Mouse (Mus musculus) kidney, embryonic 16.5 days (tissue): ENCODE results near the gene Qk. TPM values are rescaled to one million over a fixed set of nuclear protein-coding genes. Genes with fewer than 3 reads are reported as not detected.
A peak's percentile ranks its signal among the peaks of the same experiment; 100 is the strongest.

Experiments used
- ATAC-seq: fragments of 200-750 bp; cut with Nextera tagmentation; 2 replicates; pipeline ENCODE4 v1.8.0; 2017; ENCODE audit warnings: moderate TSS enrichment; ENCODE audit not compliant: low FRiP score, low TSS enrichment
- H3K27ac ChIP-seq: fragments of 300-500 bp; sonication (generic); 2 replicates; pipeline ENCODE4 v1.5.1; 2014; ENCODE audit warnings: low read length
- H3K27me3 ChIP-seq: fragments of 300-500 bp; sonication (generic); 2 replicates; pipeline ENCODE4 v1.6.1; 2014; ENCODE audit warnings: low read length, control low read depth, mixed read lengths; ENCODE audit not compliant: insufficient read depth
- H3K36me3 ChIP-seq: fragments of 300-500 bp; sonication (generic); 2 replicates; pipeline ENCODE4 v1.6.1; 2014; ENCODE audit warnings: low read length, control low read depth, mixed read lengths; ENCODE audit not compliant: insufficient read depth
- H3K4me1 ChIP-seq: fragments of 300-500 bp; sonication (generic); 2 replicates; pipeline ENCODE4 v1.6.1; 2014; ENCODE audit warnings: low read length, control low read depth, mixed read lengths; ENCODE audit not compliant: insufficient read depth
- H3K4me2 ChIP-seq: fragments of 300-500 bp; sonication (generic); replicated peaks from 2 replicates; pipeline ENCODE4 v1.6.1; 2014; ENCODE audit warnings: low read depth, low read length
- H3K4me3 ChIP-seq: fragments of 300-500 bp; sonication (generic); 2 replicates; pipeline ENCODE4 v1.5.1; 2014; ENCODE audit warnings: mild to moderate bottlenecking, low read length
- H3K9ac ChIP-seq: fragments of 300-500 bp; sonication (generic); replicated peaks from 2 replicates; pipeline ENCODE4 v1.6.1; 2014; ENCODE audit warnings: low read length
- H3K9me3 ChIP-seq: fragments of 300-500 bp; sonication (generic); 2 replicates; pipeline ENCODE4 v1.6.1; 2016; ENCODE audit warnings: low read length, control low read depth
- WGBS: fragments of 180-500 bp; shearing (Covaris S2); extraction: QIAGEN DNeasy Blood & Tissue Kit; methylation state at CpG from one replicate; pipeline ENCODE4 v1.1.7; 2014; 5-methylcytosine and 5-hydroxymethylcytosine counted together
- polyA plus RNA-seq: library from polyadenylated mRNA; unstranded; fragments of >200 nt; fragmentation: Nextera tagmentation; extraction: Ambion mirVana; gene quantifications from 2 replicates; pipeline ENCODE4 v1.2.1, GENCODE M21; 2015

Gene Qk
- polyA plus RNA-seq, 1 experiment from 2014 or later: 22.5 TPM

GRCm38 (mm10) chr17:10317981-10318551, 1.6 kb downstream of the Qk start:
- H3K36me3 ChIP-seq: no peaks in the 10 kb centered on the region
- H3K27ac ChIP-seq: peak overlapping the region; percentile 99
- H3K9ac ChIP-seq: peak overlapping the region; percentile 98
- H3K9me3 ChIP-seq: no peaks in the 10 kb centered on the region
- H3K4me3 ChIP-seq: peak overlapping the region; percentile 97
- ATAC-seq: peak; percentile 16; the same call in 1 of the 2 replicates
- WGBS: under 1% methylated on average over 45 of the region's 46 CpGs
- H3K4me2 ChIP-seq: peak overlapping the region; percentile 54
- H3K27me3 ChIP-seq: no peaks in the 10 kb centered on the region
- H3K4me1 ChIP-seq: peaks cover 25% of the 10 kb centered on the region

GRCm38 (mm10) chr17:10317186-10317585, 2.5 kb downstream of the Qk start:
- Histone ChIP-seq H3K9ac (peak overlapping the region; percentile 98), H3K9me3 (no peaks in the 10 kb centered on the region), H3K36me3 (no peaks in the 10 kb centered on the region), H3K27me3 (no peaks in the 10 kb centered on the region), H3K4me3 (peak overlapping the region; percentile 97), H3K27ac (peak overlapping the region; percentile 99), H3K4me1 (peaks cover 31% of the 10 kb centered on the region), H3K4me2 (peak overlapping the region; percentile 54)
- ATAC-seq: no peak
- WGBS: 7% methylated on average over 4 of the region's 4 CpGs

- H3K4me1 ChIP-seq: peaks cover 30% of the 10 kb centered on the region
- peak overlapping the region; percentile 45 for H3K4me3 ChIP-seq
- H3K27ac ChIP-seq: no peak overlapping the region
- ATAC-seq: no peak
- WGBS: 0% methylated on average over 1 of the region's 1 CpGs
- H3K36me3 ChIP-seq: no peaks in the 10 kb centered on the region
- peak overlapping the region; percentile 50; the same call in 1 of the 2 replicates for H3K9ac ChIP-seq
- no peaks in the 10 kb centered on the region for H3K27me3 ChIP-seq
- H3K9me3 ChIP-seq: no peaks in the 10 kb centered on the region
- peak overlapping the region; percentile 62 for H3K4me2 ChIP-seq
Observed at GRCm38 (mm10) chr17:10316446-10316845, 3.2 kb downstream of the Qk start.

GRCm38 (mm10) chr17:10310046-10310445, 9.6 kb downstream of the Qk start:
- Histone ChIP-seq H3K4me2 (no peak overlapping the region), H3K27ac (no peak overlapping the region), H3K9me3 (no peaks in the 10 kb centered on the region), H3K4me3 (no peak overlapping the region), H3K36me3 (no peaks in the 10 kb centered on the region), H3K4me1 (peaks cover 45% of the 10 kb centered on the region), H3K27me3 (no peaks in the 10 kb centered on the region), H3K9ac (no peak overlapping the region)
- WGBS: 76% methylated on average over 1 of the region's 1 CpGs
- no peak for ATAC-seq

- Histone ChIP-seq H3K4me2 (no peak overlapping the region), H3K36me3 (no peaks in the 10 kb centered on the region), H3K4me1 (peaks cover 40% of the 10 kb centered on the region), H3K27ac (no peak overlapping the region), H3K4me3 (no peak overlapping the region), H3K27me3 (no peaks in the 10 kb centered on the region), H3K9ac (no peak overlapping the region), H3K9me3 (no peaks in the 10 kb centered on the region)
- WGBS: 26% methylated on average over 4 of the region's 4 CpGs
- peak; percentile 74 for ATAC-seq
Observed at GRCm38 (mm10) chr17:10309135-10309623, 10.5 kb downstream of the Qk start.

- WGBS: 58% methylated on average over 2 of the region's 2 CpGs
- H3K4me2 ChIP-seq: no peak overlapping the region
- no peak overlapping the region for H3K9ac ChIP-seq
Observed at GRCm38 (mm10) chr17:10306424-10306823, 13.2 kb downstream of the Qk start.

GRCm38 (mm10) chr17:10304001-10304400, 15.7 kb downstream of the Qk start:
- H3K4me2 ChIP-seq: no peak overlapping the region
- no peaks in the 10 kb centered on the region for H3K9me3 ChIP-seq
- no peaks in the 10 kb centered on the region for H3K27me3 ChIP-seq
- no peaks in the 10 kb centered on the region for H3K36me3 ChIP-seq
- H3K4me1 ChIP-seq: peaks cover 21% of the 10 kb centered on the region
- ATAC-seq: no peak
- no peak overlapping the region for H3K27ac ChIP-seq
- H3K4me3 ChIP-seq: no peak overlapping the region
- H3K9ac ChIP-seq: no peak overlapping the region

More at GRCm38 (mm10) chr17:10306424-10306823, 13.2 kb downstream of the Qk start:
- Histone ChIP-seq H3K36me3 (no peaks in the 10 kb centered on the region), H3K27me3 (no peaks in the 10 kb centered on the region), H3K4me1 (peaks cover 31% of the 10 kb centered on the region), H3K9me3 (no peaks in the 10 kb centered on the region), H3K27ac (no peak overlapping the region), H3K4me3 (no peak overlapping the region)
- no peak for ATAC-seq

- H3K27me3 ChIP-seq: no peaks in the 10 kb centered on the region
- H3K36me3 ChIP-seq: no peaks in the 10 kb centered on the region
- ATAC-seq: no peak
- no peak overlapping the region for H3K27ac ChIP-seq
- no peaks in the 10 kb centered on the region for H3K9me3 ChIP-seq
- no peak overlapping the region for H3K9ac ChIP-seq
- H3K4me2 ChIP-seq: no peak overlapping the region
- peaks cover 18% of the 10 kb centered on the region for H3K4me1 ChIP-seq
- 55% methylated on average over 4 of the region's 4 CpGs for WGBS
- H3K4me3 ChIP-seq: no peak overlapping the region
Observed at GRCm38 (mm10) chr17:10300968-10301795, 18.5 kb downstream of the Qk start.

GRCm38 (mm10) chr17:10299396-10299795, 20.3 kb downstream of the Qk start:
- Histone ChIP-seq H3K9ac (no peak overlapping the region), H3K4me2 (no peak overlapping the region), H3K9me3 (no peaks in the 10 kb centered on the region), H3K27me3 (no peaks in the 10 kb centered on the region), H3K27ac (no peak overlapping the region), H3K36me3 (no peaks in the 10 kb centered on the region), H3K4me1 (peaks cover 18% of the 10 kb centered on the region), H3K4me3 (no peak overlapping the region)
- ATAC-seq: no peak
- 72% methylated on average over 1 of the region's 1 CpGs for WGBS

GRCm38 (mm10) chr17:10292520-10292919, 27.1 kb downstream of the Qk start:
- H3K4me3 ChIP-seq: no peak overlapping the region
- 45% methylated on average over 2 of the region's 2 CpGs for WGBS

More at GRCm38 (mm10) chr17:10292520-10292919, 27.1 kb downstream of the Qk start:
- Histone ChIP-seq H3K9me3 (no peaks in the 10 kb centered on the region), H3K9ac (no peak overlapping the region), H3K27me3 (no peaks in the 10 kb centered on the region), H3K36me3 (no peaks in the 10 kb centered on the region), H3K4me2 (no peak overlapping the region), H3K27ac (no peak overlapping the region), H3K4me1 (peaks cover 3% of the 10 kb centered on the region)
- ATAC-seq: no peak
